ENCODE assay signal across 11 mouse cellular contexts in the genomic region with DNA sequence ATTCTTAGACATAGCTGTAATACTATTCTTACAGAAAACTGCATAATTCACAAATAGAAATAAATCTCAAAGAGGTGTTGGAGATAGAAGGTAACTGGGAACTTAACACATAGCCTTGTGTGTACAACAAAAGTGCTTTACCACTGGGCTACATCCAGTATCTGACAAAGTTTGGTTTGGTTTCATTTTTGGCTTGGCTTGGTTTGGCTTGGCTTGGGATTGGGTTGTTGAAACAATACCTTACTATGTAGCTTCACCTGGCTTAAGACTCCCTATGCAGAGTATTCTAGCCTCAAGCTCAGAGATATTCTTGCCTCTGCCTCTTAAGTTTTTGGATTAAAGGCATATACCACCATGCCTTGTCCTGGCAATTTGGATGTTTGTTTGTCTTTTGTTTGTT.
"Had no signal": no experiment of that assay in that cellular context is flagged by ENCODE, and none has a peak within 500 bp of the region (broad histone marks: within the 10 kb centered on the region; RNA-seq: fewer than 3 reads in every experiment).

No protein-coding gene starts in this region.

- DNase-seq: left cerebral cortex, postnatal 4 days; liver; liver, embryonic 13.5 days; liver, postnatal 0 days; lung, adult 18-20 months; lung, adult 2 months; lung, embryonic 14.5 days; lung, postnatal 10 days; lung, postnatal 14 days; lung, postnatal 4 days; midbrain, embryonic 14.5 days had no signal
